Mouse (Mus musculus) intestine, postnatal 0 days (tissue): ENCODE results near the gene Kcnn3. TPM values are rescaled to one million over a fixed set of nuclear protein-coding genes. Genes with fewer than 3 reads are reported as not detected.
A peak's percentile ranks its signal among the peaks of the same experiment; 100 is the strongest.

ENCODE experiments used
- ATAC-seq: fragments of 200-750 bp; cut with Nextera tagmentation; 2 replicates; pipeline ENCODE4 v1.8.0; 2017; ENCODE audit warnings: mild to moderate bottlenecking, moderate TSS enrichment, moderate library complexity
- H3K27ac ChIP-seq: fragments of 300-500 bp; sonication (generic); 2 replicates; pipeline ENCODE4 v1.5.1; 2014; ENCODE audit warnings: mild to moderate bottlenecking, low read depth, low read length, moderate library complexity
- H3K27me3 ChIP-seq: fragments of 300-500 bp; sonication (generic); replicated peaks from 2 replicates; pipeline ENCODE4 v1.6.1; 2014; ENCODE audit warnings: low read length, mixed read lengths; ENCODE audit not compliant: control insufficient read depth, insufficient read depth
- H3K36me3 ChIP-seq: fragments of 300-500 bp; sonication (generic); 2 replicates; pipeline ENCODE4 v1.6.1; 2014; ENCODE audit warnings: mild to moderate bottlenecking, moderate library complexity; ENCODE audit not compliant: control insufficient read depth, insufficient read depth
- H3K4me1 ChIP-seq: fragments of 300-500 bp; sonication (generic); replicated peaks from 2 replicates; pipeline ENCODE4 v1.6.1; 2014; ENCODE audit warnings: antibody characterized with exemption, low read length, mixed read lengths; ENCODE audit not compliant: control insufficient read depth, insufficient read depth
- H3K4me2 ChIP-seq: fragments of 300-500 bp; sonication (generic); replicated peaks from 2 replicates; pipeline ENCODE4 v1.6.1; 2014; ENCODE audit warnings: low read depth, mild to moderate bottlenecking, moderate library complexity
- H3K4me3 ChIP-seq: fragments of 300-500 bp; sonication (generic); 2 replicates; pipeline ENCODE4 v1.5.1; 2014; ENCODE audit warnings: low read depth, low read length
- H3K9ac ChIP-seq: fragments of 300-500 bp; sonication (generic); 2 replicates; pipeline ENCODE4 v1.6.1; 2014; ENCODE audit warnings: mild to moderate bottlenecking, low read depth, low read length
- H3K9me3 ChIP-seq: fragments of 300-500 bp; sonication (generic); 2 replicates; pipeline ENCODE4 v1.6.1; 2016; ENCODE audit warnings: mixed run types; ENCODE audit not compliant: control insufficient read depth
- CTCF ChIP-seq: sonication (generic); IDR thresholded peaks from 2 replicates; pipeline ENCODE4 v1.5.1; 2016; ENCODE audit warnings: low read depth, mild to moderate bottlenecking, control low read depth, antibody characterized with exemption, moderate library complexity
- WGBS: fragments of 180-500 bp; shearing (Covaris S2); extraction: QIAGEN DNeasy Blood & Tissue Kit; methylation state at CpG from one replicate; pipeline ENCODE4 v1.1.7; 2014; 5-methylcytosine and 5-hydroxymethylcytosine counted together
- polyA plus RNA-seq: library from polyadenylated mRNA; unstranded; fragments of >200 nt; fragmentation: Nextera tagmentation; extraction: Ambion mirVana; gene quantifications from 2 replicates; pipeline ENCODE4 v1.2.1, GENCODE M21; 2015

Kcnn3 gene
- polyA plus RNA-seq, 1 experiment from 2014 or later, result 4.6 TPM

- Histone ChIP-seq H3K27ac (no peak overlapping the region), H3K4me2 (no peak overlapping the region), H3K4me1 (no peaks in the 10 kb centered on the region), H3K9ac (no peak overlapping the region), H3K4me3 (no peak overlapping the region), H3K27me3 (no peaks in the 10 kb centered on the region), H3K36me3 (no peaks in the 10 kb centered on the region), H3K9me3 (no peaks in the 10 kb centered on the region)
- no peak for ATAC-seq
- 62% methylated on average over 11 of the region's 11 CpGs for WGBS
- no peak for TF ChIP-seq CTCF
Measured at GRCm38 (mm10) chr3:89592809-89593208, 72.8 kb downstream of the Kcnn3 start.

GRCm38 (mm10) chr3:89593524-89593923 is 73.6 kb downstream of the Kcnn3 start:
- Histone ChIP-seq H3K27ac (no peak overlapping the region), H3K9ac (no peak overlapping the region), H3K9me3 (no peaks in the 10 kb centered on the region), H3K4me3 (no peak overlapping the region), H3K27me3 (no peaks in the 10 kb centered on the region), H3K36me3 (no peaks in the 10 kb centered on the region), H3K4me1 (no peaks in the 10 kb centered on the region), H3K4me2 (no peak overlapping the region)
- TF ChIP-seq CTCF, result no peak
- WGBS, result 64% methylated on average over 10 of the region's 10 CpGs
- ATAC-seq, result no peak

- no peak overlapping the region for H3K4me3 ChIP-seq
- H3K4me2 ChIP-seq, result no peak overlapping the region
- no peak overlapping the region for H3K9ac ChIP-seq
- no peaks in the 10 kb centered on the region for H3K9me3 ChIP-seq
- H3K4me1 ChIP-seq, result no peaks in the 10 kb centered on the region
- WGBS, result 85% methylated on average over 7 of the region's 7 CpGs
- no peak for ATAC-seq
- no peaks in the 10 kb centered on the region for H3K27me3 ChIP-seq
- no peak overlapping the region for H3K27ac ChIP-seq
- no peak for TF ChIP-seq CTCF
- no peaks in the 10 kb centered on the region for H3K36me3 ChIP-seq
Measured at GRCm38 (mm10) chr3:89598361-89598760, 78.4 kb downstream of the Kcnn3 start.

- TF ChIP-seq CTCF, result peak; percentile 44
- Histone ChIP-seq H3K9me3 (no peaks in the 10 kb centered on the region), H3K9ac (no peak overlapping the region), H3K36me3 (no peaks in the 10 kb centered on the region), H3K27me3 (no peaks in the 10 kb centered on the region), H3K27ac (no peak overlapping the region), H3K4me3 (no peak overlapping the region), H3K4me1 (no peaks in the 10 kb centered on the region), H3K4me2 (no peak overlapping the region)
- no peak for ATAC-seq
- WGBS, result 93% methylated on average over 7 of the region's 7 CpGs
Measured at GRCm38 (mm10) chr3:89598967-89599366, 79.0 kb downstream of the Kcnn3 start.

- no peaks in the 10 kb centered on the region for H3K9me3 ChIP-seq
- no peak for TF ChIP-seq CTCF
- no peak overlapping the region for H3K4me3 ChIP-seq
- H3K4me2 ChIP-seq, result no peak overlapping the region
- no peaks in the 10 kb centered on the region for H3K27me3 ChIP-seq
- WGBS, result 52% methylated on average over 7 of the region's 7 CpGs
- ATAC-seq, result no peak
- no peak overlapping the region for H3K27ac ChIP-seq
- H3K9ac ChIP-seq, result no peak overlapping the region
- H3K36me3 ChIP-seq, result no peaks in the 10 kb centered on the region
- H3K4me1 ChIP-seq, result no peaks in the 10 kb centered on the region
Measured at GRCm38 (mm10) chr3:89601060-89601459, 81.1 kb downstream of the Kcnn3 start.

- WGBS, result 89% methylated on average over 5 of the region's 5 CpGs
- H3K9me3 ChIP-seq, result no peaks in the 10 kb centered on the region
- no peak overlapping the region for H3K4me3 ChIP-seq
- no peak overlapping the region for H3K9ac ChIP-seq
- no peaks in the 10 kb centered on the region for H3K36me3 ChIP-seq
- TF ChIP-seq CTCF, result no peak
- no peak for ATAC-seq
- H3K4me2 ChIP-seq, result no peak overlapping the region
- H3K4me1 ChIP-seq, result no peaks in the 10 kb centered on the region
- no peak overlapping the region for H3K27ac ChIP-seq
- H3K27me3 ChIP-seq, result no peaks in the 10 kb centered on the region
Measured at GRCm38 (mm10) chr3:89603300-89603699, 83.3 kb downstream of the Kcnn3 start.

GRCm38 (mm10) chr3:89605235-89605634 is 85.3 kb downstream of the Kcnn3 start:
- Histone ChIP-seq H3K9ac (no peak overlapping the region), H3K4me1 (no peaks in the 10 kb centered on the region), H3K4me2 (no peak overlapping the region), H3K36me3 (no peaks in the 10 kb centered on the region), H3K4me3 (no peak overlapping the region), H3K27ac (no peak overlapping the region), H3K9me3 (no peaks in the 10 kb centered on the region), H3K27me3 (no peaks in the 10 kb centered on the region)
- no peak for ATAC-seq
- WGBS, result 66% methylated on average over 5 of the region's 5 CpGs
- TF ChIP-seq CTCF, result no peak
